Mouse (Mus musculus): ENCODE measurements around the gene Gm10192.

GRCm38 (mm10) chr4:97153554-97153953, 29.4 kb downstream of the Gm10192 start:
- TF ChIP-seq E2F4 (IDR thresholded peaks at IDR 0.05; ENCODE audit: borderline replicate concordance, low read depth, low read length) (no peak), CTCF (IDR thresholded peaks at IDR 0.05 in 2 of 3, conservative IDR thresholded peaks at IDR 0.05 in 1 of 3; ENCODE audit: control insufficient read depth in 1 of 3, insufficient read depth in 1 of 3, low read depth in 2 of 3, low read length in 3 of 3, poor library complexity in 1 of 3, severe bottlenecking in 1 of 3) (no peak), EP300 (IDR thresholded peaks at IDR 0.05; ENCODE audit: low read depth in 1 of 2, low read length in 2 of 2) (no peak)

Data from MEL (cell line).